Mouse (Mus musculus): ENCODE results near the gene S1pr5. TPM values are rescaled to one million over a fixed set of nuclear protein-coding genes. Genes with fewer than 3 reads are reported as not detected.
"Not testable (repeated sequence)": the region's sequence is repeated elsewhere in the genome, so short reads cannot be mapped to it uniquely, and the experiment has no call there.

Gene S1pr5
- total RNA-seq, 2 experiments from 2014 or later: 0.26 to 0.32 TPM

DNA sequence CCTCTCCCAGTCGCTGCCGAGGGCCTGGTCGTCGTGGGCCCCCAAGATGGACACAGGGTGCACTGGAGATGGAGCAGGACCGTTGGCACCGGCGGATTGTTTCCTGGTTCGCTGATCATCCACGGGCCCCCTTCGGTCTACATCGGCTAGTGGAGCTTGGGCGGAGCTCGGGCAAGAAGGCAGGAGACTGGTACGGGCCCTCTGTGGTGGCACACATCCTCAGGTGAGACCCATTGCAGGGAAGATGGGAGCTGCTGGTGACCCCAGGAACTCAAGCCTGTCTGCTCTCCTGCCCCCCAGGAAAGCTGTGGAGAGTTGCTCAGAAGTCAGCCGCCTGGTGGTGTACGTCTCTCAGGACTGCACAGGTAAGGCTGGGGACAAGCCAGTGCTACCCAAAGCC is 20.1 kb upstream of the S1pr5 start:
- no peak for DNase-seq (ENCODE audit: low spot score in 2 of 2)

GRCm38 (mm10) chr9:21266889-21267288 is 18.6 kb upstream of the S1pr5 start:
- no peak for DNase-seq (ENCODE audit: low spot score in 2 of 2)

DNA sequence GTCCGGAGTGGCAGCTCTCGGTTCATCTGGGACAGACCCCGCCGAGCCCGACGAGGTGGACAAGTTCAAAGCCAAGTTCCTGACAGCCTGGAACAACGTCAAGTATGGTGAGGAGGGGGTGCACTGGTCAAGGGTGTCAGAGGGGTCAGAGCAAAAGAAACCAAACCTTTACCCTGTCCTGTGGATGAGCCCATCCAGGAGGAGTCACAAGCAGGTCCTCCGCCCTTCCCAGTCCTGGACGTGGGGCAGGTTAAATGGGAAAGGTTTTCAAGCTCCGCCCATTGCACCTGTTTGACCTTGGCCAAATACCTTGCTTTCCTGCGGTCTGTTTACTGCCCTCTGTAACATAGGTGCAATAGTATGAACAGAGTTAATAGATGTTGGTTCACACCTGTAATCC is 17.4 kb upstream of the S1pr5 start:
- no peak for DNase-seq (ENCODE audit: low spot score in 2 of 2)

DNA sequence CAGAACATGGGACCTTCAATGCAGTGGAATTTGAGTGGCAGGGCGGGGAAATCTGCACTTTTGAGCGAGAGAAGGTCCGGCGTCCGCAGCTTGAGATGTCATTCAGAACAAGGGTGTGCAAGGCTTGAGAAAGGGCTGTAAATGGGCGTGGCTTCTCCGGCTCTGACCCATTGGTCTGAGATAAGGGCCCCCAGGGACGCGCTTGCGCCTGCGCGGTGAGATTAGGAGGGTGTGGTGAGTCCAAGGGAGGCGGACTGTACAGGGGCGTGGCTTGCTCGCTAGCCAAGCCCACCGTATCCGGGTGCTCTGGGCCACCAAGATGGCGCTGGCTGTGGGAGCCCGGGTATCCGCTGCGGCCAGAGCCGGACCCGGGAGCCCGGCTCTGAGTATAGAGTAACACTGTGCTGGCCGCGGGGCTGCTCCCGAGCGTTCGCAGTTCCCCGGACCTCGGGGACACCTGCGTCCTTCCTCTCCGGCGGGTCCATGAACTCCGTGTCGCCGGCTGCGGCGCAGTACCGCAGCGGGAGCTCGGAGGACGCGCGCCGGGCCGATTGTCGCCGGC is 16.8 kb upstream of the S1pr5 start, which contains the start of gene Atg4d:
Gene Atg4d (plus strand): TSS at position 294 of the 562 bp plus-strand sequence.
- DNase-seq (ENCODE audit: low spot score in 2 of 2): peak; percentile 98 to 99

- DNase-seq (ENCODE audit: low spot score in 2 of 2): no peak
These were observed 16.2 kb upstream of the S1pr5 start for GRCm38 (mm10) chr9:21264272-21264999.

DNA sequence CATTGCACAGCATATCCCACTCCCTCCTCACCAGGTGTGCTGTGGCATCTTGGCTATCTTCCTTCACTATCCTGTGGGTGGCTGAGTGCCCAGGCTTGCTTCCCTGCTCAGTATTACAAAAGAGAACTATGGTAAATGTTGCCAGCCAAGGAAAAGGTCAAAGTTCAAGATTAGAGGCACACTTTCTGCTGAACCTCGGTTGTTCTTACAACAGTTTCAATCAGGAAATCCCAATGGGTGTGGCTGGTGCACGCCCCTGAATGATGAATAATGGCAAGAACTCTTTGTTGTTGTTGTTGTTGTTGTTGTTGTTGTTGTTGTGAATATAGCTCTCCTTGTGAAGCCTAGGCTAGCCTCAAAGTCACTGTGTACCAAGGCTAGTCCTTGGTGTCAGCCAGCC is 13.6 kb upstream of the S1pr5 start:
- DNase-seq (ENCODE audit: low spot score in 2 of 2): no peak

GRCm38 (mm10) chr9:21260491-21261040 is 12.3 kb upstream of the S1pr5 start:
- DNase-seq (ENCODE audit: low spot score in 2 of 2): no peak

DNA sequence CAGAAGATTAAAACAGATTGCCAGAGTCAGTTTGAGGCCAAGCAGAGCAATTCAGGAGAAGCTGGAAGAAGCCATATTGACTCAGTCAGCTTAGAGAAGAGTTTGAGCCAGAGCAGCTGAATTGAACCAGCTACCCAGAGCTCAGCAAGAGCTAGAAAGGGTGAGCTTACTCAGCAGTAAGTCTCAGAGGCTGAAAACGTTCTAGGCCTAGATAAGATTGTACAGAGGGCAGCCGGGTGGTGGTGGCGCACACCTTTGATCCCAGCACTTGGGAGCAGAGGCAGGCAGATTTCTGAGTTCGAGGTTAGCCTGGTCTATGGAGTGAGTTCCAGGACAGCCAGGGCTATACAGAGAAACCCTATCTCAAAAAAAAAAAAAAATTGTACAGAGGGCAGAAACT is 8.1 kb upstream of the S1pr5 start:
- DNase-seq (ENCODE audit: low spot score in 2 of 2): not testable (repeated sequence)

DNA sequence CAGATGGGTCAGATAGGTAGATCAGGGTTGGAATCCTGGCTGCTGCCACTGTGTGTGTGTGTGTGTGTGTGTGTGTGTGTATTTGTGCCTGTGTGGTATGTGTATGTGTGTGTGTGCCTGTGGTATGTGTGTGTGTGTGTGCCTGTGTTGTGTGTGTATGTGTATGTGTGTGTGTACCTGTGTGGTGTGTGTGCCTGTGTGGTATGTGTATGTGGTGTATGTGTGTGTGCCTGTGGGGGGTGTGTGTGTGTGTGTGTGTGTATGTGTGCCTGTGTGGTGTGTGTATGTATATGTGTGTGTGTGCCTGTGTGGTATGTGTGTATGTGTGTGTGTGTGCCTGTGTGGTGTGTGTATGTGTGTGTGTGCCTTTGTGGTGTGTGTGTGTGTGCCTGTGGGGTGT is 6.4 kb upstream of the S1pr5 start:
- DNase-seq (ENCODE audit: low spot score in 2 of 2): no peak

- no peak for DNase-seq (ENCODE audit: low spot score in 2 of 2)
These were observed 3.0 kb upstream of the S1pr5 start for GRCm38 (mm10) chr9:21251116-21251735.

- no peak for DNase-seq (ENCODE audit: low spot score in 2 of 2)
These were observed 2.3 kb upstream of the S1pr5 start for GRCm38 (mm10) chr9:21250509-21250908.

DNA sequence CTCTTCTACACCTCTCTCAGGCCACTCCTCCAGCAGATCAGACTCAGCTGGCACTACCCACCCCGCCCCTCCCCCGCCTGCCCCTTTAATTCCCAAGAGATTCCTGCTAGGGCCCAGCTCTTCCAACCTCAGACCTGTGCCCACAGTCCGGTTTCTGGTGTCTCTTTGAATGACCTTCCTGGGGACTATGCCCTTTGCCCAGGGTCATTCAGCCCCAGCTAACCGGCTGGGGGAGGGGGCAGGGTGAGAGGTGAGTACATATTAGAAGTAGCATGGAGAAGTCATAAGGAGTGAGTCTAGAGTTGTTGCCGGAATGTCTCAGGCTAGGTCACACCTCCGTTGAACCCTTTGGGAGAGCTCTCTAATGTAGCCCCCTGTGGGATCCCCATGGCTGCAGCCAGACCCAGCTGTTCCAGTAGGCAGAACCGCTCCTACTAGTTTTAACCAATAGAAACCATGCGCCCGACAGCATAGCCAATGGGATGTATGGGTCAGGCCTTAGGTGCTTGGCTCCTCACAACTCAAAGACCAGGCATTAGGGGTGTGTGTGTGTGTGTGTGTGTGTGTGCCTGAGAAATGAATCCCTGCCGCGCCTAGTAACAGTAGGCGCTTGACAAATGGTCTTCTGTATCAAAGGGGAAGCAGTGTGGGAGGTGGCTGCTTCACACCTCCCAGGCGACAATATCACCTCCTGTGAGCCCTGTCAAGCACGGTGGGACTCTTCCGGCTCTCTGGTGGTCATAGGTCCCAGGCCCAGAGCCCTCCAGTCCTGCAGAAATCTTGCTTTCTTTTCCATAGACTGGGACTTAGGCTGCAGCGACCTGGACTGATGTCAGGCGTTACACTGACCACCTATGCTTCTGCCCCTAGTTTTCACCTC is 1.6 kb upstream of the S1pr5 start:
- DNase-seq (ENCODE audit: low spot score in 2 of 2): no peak

- no peak for DNase-seq (ENCODE audit: low spot score in 2 of 2)
These were observed 1.9 kb downstream of the S1pr5 start for GRCm38 (mm10) chr9:21246342-21246741.

DNA sequence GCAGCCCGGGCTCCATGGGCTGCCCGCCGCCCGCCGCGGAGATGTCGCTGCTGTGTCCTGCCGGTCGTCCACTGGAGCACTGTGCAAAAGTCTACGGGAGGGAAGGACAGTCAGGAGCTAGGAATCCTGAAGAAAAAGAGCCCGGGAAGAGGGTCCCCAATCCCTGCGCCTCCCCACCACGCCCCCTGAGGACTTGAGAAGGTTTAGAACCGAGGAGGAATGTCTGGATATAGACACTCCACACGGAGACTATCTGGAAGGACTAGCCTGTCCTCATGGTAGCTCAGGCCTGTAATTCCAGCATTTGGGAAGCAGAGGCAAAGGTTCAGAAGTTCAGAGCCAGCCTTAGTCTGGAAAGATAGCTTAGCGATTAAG is 3.1 kb downstream of the S1pr5 start:
- DNase-seq (ENCODE audit: low spot score in 2 of 2): no peak

DNA sequence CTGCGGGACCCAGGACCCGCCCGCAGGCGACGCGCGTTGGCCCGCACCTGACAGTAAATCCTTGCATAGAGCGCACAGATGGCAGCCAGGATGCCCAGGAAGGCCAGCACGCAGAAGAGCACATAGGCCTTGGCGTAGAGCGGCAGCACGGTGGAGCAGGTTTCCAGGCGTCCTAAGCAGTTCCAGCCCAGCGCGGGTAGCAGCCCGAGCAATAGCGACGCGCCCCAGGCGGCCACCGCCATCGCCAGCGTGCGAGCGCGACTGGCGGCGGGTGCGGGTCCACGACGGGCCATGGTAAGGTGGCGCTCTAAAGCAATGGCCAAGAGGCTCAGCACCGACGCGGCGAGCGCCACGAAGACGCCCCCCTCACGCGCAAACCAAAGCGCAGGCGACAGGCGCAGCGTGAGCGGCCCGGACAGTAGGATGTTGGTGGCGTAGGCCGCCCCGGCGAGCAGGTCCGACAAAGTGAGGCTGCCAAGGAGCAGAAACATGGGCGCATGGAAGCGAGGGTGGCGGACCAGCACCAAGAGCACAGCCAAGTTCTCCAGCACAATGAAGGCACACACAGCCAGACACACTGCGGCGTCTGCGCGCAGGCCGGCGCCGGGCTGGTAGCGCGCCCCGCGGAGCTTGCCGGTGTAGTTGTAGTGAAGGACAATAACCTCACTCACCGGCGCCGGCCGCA is 3.7 kb downstream of the S1pr5 start:
- DNase-seq (ENCODE audit: low spot score in 2 of 2): no peak

DNA sequence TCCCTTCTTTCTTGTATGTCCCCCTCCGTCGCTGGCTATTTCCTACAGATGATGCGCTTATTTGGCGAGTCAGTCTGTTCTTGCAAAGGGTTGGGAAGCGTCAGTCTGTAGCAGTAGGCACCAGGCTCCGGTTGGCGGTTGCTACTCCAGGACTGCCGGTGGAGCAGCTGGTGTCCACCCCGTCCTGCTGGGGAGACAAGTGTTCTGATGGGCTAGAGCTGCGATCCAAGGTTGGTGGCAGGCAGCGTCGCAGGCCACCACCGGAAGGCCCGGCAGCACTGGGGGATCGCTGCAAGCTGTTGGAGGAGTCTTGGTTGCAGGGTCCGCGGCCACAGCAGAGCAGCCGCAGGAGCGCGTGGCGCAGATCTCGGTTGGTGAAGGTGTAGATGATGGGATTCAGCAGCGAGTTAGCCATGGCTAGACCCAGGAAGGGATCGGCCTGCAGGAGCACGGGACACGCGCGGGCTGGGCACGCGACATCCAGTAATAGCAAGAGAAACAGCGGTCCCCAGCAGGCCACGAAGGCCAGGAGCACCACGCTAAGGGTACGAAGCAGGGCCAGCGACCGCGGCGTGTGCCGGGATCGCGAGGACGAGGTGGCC is 4.3 kb downstream of the S1pr5 start:
- DNase-seq (ENCODE audit: low spot score in 2 of 2): no peak

DNA sequence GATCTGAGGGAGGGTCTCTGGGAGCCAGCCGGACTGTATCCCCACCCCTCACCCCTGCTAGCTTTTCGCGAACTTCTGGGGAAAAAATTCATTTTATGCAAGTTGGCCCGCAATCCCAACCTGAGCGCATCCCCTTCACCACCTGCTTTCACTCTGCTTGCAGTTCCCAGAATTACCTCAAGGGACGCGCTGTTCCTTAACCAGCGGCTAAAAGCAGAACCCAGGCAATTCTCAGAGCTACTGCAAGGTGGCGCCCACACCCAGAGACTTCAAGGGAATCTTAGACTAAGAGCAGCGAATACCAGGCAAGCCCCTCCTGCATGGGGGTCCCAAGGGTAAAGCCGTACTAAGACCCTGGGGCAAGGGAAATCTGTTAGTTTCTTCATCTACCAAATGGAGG is 6.9 kb downstream of the S1pr5 start:
- DNase-seq (ENCODE audit: low spot score in 2 of 2): peak in 1 of 2 experiments; percentile 74

DNA sequence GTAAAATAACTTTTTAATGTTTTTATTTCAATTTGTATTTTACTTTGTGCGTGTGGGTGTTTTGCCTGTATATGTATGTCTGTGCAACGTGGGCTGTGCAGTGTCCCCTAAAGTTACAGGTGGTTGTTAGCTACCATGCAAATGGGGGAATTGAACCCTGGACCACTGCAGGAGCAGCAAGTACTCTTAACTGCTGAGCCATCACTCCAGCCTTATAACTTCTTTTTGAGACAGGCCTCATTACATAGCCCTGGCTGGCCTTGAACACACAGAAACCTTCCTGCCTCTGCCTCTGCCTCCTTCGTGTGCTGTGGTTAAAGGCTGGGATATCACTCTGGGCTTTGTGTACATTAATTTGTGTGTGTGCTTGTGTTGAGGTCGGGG is 8.8 kb downstream of the S1pr5 start:
- DNase-seq (ENCODE audit: low spot score in 2 of 2): no peak

DNA sequence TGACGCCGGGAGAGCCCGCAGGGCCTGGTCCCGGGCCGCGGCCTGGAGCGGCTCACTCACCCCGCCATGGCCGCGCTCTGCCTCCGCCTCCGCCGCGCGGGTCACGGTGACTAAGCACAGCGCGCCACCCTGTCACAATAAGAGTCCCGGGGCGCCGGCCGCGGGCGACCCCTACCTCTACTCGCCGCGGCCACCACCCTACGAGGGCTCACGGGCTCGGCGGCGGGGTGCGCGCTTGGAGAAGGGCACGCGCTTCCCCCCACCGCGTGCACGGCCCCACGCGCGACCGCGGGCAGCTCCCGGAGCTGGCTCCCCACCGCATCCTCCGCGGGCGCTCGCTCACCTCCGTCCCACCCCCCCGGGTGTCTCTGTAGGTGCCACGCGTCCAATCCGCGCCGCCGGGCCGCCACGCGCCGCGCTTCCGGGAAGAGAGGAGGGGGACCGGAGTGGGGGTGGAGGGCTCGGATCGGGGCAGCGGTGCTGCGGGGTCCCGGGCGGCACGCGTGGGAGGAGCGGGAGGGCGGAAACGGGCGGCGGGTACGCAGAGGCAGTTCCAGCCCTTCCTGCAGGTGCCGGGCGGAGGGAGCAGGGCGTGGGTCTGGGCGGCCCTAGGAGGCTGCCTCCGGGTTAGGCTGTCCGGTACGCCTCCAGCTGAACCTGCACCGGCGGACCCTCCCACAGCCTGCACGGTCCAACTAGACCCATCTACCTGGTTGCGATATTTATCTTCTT is 9.3 kb downstream of the S1pr5 start, which contains the start of gene Keap1:
Gene Keap1 (minus strand): TSS at position 629 of the 732 bp plus-strand sequence.
- peak; percentile 76 to 82 for DNase-seq (ENCODE audit: low spot score in 2 of 2)
